Mouse (Mus musculus) adrenal gland, postnatal 36 days (tissue): ENCODE results near the gene Rfng. TPM values are rescaled to one million over a fixed set of nuclear protein-coding genes. Genes with fewer than 3 reads are reported as not detected.
A peak's percentile ranks its signal among the peaks of the same experiment; 100 is the strongest.
"Not testable (repeated sequence)": the region's sequence is repeated elsewhere in the genome, so short reads cannot be mapped to it uniquely, and the experiment has no call there.

Experiments
- DNase-seq, 2 experiments: peaks; one replicate each; pipeline ENCODE4 v3.0.0; 2021; ENCODE audit warnings: mixed read lengths in 1 of 2
- total RNA-seq, 2 experiments: library from RNA; stranded (reverse); gene quantifications; 2 replicates each; pipeline ENCODE4 v1.2.3; 2021

Gene Rfng
- total RNA-seq, 2 experiments from 2014 or later, result 19.2 to 19.7 TPM

GRCm38 (mm10) chr11:120775774-120776469 lies 8.1 kb downstream of the Rfng start:
- peak; percentile 97 for DNase-seq

GRCm38 (mm10) chr11:120773463-120774190 lies 10.4 kb downstream of the Rfng start:
- DNase-seq, result peak; percentile 46 to 55

DNA sequence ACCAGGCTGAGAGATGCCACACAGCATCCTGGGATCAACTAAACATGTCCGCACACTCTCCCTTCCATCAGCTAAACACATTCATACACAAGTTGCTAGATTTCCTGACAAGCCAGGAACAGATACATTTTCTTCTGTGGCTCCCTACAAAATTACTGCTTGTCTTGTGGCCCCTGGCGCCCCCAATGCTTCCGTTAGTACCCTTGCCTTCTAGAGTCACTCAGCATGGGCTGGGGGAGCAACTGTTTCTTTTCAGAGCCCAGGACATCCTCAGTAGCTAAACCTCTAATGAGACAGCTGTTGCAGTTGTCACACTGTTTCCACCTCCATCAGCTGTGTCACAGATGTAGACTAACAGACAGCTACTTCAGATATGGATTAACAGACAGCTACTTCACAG lies 11.3 kb downstream of the Rfng start:
- no peak for DNase-seq

DNA sequence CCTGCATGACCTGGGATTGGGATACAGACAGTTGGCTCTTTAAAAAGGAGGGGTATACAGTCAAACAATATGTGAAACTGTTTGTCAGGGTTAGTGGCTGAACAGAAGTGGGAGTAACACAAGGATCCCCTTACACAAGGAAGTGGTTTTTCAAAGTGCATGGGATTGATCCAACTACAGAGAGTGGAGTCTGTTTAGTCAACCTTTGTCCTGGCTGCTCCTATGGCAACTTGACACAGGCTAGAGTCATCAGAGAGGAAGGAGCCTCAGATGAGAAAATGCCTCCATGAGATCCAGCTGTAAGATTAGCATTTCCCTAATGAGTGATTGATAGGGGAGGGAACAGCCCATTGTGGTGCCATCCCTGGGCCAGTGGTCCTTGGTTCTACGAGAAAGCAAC lies 15.8 kb downstream of the Rfng start:
- no peak for DNase-seq

DNA sequence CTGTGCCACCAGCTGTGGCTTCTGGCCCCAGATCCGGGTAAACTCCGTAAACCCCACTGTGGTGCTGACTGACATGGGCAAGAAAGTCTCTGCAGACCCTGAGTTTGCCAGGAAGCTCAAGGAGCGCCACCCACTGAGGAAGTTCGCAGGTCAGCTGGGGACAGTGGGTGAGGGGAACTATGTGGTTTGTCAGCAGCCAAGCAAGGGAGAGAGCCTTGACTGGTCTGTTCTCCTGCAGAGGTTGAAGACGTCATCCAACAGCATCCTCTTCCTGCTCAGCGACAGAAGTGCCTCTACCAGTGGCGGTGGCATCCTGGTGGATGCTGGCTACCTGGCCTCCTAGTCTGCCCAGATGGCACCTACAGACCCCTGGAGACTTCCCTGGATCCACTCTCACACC lies 17.0 kb downstream of the Rfng start:
- DNase-seq, result not testable (repeated sequence)

GRCm38 (mm10) chr11:120763121-120763999 lies 20.6 kb downstream of the Rfng start:
- DNase-seq, result not testable (repeated sequence)

DNA sequence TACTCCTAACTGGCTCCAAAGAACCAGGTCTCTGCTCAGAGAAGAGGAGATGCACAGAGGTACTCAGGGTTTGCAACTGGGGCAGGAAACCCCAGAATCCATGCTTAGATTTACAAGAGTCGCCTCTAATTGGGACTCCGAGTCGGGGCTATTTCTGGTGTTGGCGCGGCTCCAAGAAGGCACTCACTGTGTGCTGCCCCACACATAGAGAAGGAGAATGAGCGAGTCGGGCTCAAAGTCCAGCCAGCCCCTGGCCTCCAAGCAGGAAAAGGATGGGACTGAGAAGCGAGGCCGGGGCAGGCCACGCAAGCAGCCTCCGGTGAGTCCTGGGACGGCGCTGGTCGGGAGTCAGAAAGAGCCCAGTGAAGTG lies 21.4 kb downstream of the Rfng start, which contains the start of gene Hmga1b:
Gene Hmga1b, plus strand, starts transcription at position 123 of the 370 bp plus-strand sequence.
- not testable (repeated sequence) for DNase-seq

DNA sequence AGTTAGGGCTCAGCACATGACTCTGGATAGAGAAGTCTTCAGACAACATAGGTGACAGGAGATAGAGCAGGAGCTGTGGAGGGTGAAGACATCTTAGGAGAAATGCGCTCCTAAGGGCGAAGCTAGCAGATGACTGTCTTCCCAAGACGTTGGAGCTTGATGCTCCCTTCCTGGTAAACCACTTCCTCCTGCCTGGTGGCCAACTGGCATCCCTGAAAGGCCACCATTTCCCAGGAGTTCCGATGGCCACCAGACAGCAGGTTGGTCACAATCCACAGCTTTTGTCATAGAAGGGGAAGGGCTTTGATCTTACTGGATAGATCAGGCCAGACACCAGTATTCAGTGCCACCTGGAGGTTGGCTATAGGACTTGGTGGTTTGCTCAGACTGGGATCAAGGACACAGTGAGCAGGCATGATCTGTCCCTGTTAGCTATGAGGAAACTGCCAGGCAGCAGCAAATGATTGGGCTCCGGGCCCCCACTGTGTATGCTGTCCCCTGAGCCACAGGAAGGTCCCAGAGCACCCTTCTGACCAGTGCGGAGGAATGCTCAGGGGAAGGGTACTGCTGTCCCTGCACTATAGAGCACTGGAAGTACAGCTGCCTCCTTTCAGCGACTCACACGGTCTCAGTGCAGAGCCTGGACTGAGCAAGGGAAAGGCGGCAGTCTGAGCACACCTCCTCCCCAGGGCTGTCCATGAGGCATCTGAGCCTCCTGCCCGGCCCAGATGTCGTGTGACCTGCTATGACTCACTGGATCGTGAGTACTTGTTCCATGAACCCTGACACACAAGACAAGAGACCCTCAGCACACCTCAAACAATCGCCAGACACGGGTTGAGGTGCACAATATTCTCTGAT lies 22.0 kb downstream of the Rfng start:
- DNase-seq, result peak; percentile 27 to 39

DNA sequence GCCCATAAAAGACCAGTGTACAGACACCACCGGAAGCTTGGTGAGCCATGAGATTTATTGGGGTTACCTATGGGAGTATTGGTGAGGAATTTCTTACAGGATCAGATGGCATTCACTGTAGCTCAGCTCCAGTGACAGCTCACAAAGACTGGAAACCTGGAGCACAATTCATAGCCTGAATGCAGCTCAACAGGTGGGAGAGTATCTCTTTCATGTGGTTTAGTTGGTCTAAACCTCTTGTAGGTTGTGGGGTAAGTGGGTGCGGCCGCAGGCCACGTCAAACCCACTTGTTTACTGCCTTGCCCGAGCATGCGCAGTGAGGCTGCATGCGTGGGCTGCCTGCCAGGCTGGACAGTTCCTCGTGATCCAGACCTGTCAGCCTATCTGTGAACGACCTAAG lies 23.8 kb downstream of the Rfng start:
- DNase-seq, result no peak

DNA sequence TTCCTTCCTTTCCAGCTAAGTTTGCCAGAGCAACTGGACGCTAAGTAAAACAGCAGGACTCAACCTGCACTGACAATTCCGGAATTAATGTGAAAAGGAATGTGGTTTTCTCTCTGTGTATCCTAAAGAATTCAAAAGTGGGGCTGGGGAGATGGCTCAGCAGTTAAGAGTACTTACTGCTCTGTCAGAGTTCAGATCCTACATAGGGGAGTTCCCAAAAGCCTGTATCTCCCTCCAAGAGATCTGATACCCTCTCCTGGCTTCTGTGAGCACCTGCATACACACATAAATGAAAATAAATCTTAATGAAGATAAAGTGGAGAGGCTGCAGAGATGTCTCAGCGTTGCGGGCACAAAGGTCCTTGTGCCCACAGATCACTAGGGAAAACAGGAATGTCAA lies 32.4 kb downstream of the Rfng start:
- no peak for DNase-seq

DNA sequence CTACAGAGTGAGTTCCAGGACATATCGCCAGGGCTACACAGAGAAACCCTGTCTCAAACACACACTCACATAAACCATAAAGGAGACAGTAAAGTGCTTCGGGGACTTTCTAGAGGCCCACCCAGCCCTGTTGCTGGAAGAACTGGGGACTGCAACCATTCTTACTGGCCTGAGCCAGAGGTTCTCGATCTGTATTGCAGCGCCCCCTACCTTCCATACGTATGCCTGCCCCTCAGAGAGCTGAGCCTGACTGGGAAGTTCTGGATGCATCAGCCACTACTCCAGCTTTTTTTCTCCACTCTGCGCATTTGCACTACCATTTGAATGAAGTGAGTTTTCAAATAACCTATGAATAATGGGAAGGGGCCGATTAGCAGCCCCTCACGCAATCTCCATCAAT lies 34.6 kb downstream of the Rfng start:
- DNase-seq, result peak; percentile 55 to 57

DNA sequence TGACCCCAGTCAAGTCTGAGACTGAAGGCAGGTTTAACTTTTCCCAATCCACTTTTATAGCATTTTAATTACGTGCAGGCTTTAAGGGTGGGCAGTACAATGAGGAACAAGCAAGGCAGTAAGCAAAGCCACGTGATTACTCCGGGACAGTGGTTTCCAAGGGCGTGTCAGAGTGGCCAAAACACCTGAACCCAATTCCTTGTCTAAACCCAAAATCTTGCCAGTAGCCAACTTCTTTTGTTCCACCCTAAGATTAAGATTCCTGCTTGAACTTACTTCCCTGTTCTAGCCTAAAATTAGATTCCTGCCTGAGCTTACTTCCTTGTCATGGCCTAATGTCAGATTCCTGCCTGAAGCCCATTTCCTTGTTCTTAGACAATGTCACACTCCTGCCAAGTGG lies 36.0 kb downstream of the Rfng start:
- no peak for DNase-seq

DNA sequence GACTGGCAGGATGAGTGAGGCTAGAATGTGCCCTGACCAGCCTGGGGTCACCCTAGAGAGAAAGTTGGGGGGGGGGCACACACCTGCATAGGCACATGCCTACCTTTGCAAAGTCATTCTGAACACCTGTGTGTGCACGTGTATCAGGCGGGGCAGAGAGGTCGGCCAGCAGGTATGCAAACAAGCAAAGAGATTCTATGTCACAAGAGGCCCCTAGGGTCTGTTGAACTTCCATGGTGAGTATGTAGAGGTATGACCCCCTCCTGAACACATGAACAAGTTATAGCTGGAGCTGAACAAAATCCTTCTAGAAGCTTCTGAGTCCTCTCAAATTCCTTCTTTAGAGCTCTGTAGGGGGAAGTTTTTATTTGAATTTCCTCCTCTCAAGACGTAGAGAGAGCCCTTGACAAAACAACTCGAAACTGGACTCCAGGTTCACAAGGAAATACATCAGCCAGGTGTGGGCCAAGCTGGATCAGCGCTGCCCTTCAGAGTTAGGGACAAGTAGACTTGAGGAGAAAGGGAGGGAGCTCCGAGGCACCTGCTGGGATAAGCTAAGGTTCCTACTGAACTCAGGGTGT lies 39.8 kb downstream of the Rfng start:
- DNase-seq, result no peak

GRCm38 (mm10) chr11:120740981-120741380 lies 43.0 kb downstream of the Rfng start:
- DNase-seq, result peak; percentile 70 to 71

- DNase-seq, result no peak
These were observed 47.6 kb downstream of the Rfng start for GRCm38 (mm10) chr11:120736424-120736823.

DNA sequence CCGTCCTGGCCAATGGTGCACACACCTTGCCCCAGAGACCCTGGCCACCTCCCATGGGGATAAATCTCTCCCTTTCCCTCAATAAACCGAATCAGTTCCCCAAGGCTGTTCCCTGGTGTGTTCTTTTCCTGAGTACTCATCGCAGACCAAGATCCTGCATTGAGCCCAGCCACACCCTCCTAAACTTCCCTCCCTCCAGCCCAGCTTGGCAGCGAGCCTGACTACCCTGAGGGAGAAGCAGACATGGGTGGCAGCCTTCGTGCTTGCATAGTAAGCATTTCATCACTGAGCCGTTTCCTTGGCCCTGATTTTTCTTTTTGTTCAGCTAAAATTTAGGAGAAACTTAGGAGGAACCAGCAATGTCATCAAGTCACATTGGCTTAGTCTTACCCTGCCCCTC lies 50.5 kb downstream of the Rfng start:
- DNase-seq, result peak; percentile 78 to 79

- no peak for DNase-seq
These were observed 51.9 kb downstream of the Rfng start, which contains the start of gene Cbr2 for GRCm38 (mm10) chr11:120731858-120732680. TSS of gene Cbr2 (minus strand) at chr11:120732114.

GRCm38 (mm10) chr11:120731395-120731794 lies 52.6 kb downstream of the Rfng start:
- DNase-seq, result no peak
